ENCODE assay signal across 8 mouse cellular contexts in the genomic region with DNA sequence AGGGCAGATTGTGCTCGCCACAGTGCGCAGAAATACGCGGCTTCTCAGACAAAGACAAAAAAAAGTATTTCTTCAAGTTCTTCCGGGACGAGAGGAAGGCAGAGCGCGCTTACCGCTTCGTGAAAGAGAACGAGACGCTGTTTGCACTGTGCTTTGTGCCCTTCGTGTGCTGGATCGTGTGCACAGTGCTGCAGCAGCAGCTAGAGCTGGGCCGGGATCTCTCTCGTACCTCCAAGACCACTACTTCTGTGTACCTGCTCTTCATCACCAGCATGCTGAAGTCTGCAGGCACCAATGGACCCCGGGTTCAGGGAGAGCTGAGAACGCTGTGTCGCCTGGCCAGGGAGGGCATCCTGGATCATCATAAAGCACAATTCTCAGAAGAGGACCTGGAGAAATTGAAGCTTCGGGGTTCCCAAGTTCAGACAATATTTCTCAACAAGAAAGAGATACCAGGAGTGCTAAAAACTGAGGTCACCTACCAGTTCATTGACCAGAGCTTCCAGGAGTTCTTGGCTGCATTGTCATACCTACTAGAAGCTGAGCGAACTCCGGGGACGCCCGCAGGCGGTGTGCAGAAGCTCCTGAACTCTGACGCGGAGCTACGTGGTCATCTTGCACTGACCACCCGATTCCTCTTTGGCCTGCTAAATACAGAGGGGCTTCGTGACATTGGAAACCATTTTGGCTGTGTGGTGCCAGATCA. TPM values are rescaled to one million over a fixed set of nuclear protein-coding genes. Genes with fewer than 3 reads are reported as not detected.
DNase-seq lines count a peak whose midpoint lies in the region; ATAC-seq lines count a peak whose summit lies in the region.

No protein-coding gene starts in this region.

- H3K27ac ChIP-seq in kidney, embryonic 14.5 days (ENCODE audit: low read depth, low read length), result no peak overlapping the region
- H3K27ac ChIP-seq in embryonic facial prominence, embryonic 13.5 days, result no peak overlapping the region

- peak overlapping the region; percentile 35 for H3K4me3 ChIP-seq in kidney, embryonic 14.5 days (ENCODE audit: low read length)
- H3K4me3 ChIP-seq in embryonic facial prominence, embryonic 13.5 days, result peak overlapping the region; percentile 43

- no peaks in the 10 kb centered on the region for H3K9me3 ChIP-seq in kidney, embryonic 14.5 days (ENCODE audit: control insufficient read depth, low read length)
- H3K9me3 ChIP-seq in embryonic facial prominence, embryonic 13.5 days, result no peaks in the 10 kb centered on the region

- no peaks in the 10 kb centered on the region for H3K36me3 ChIP-seq in kidney, embryonic 14.5 days (ENCODE audit: control insufficient read depth, insufficient read depth, low read length)
- H3K36me3 ChIP-seq in embryonic facial prominence, embryonic 13.5 days, result no peaks in the 10 kb centered on the region

- H3K27me3 ChIP-seq in kidney, embryonic 14.5 days (ENCODE audit: control insufficient read depth, insufficient read depth, low read length), result peaks cover 48% of the 10 kb centered on the region
- H3K27me3 ChIP-seq in embryonic facial prominence, embryonic 13.5 days, result peaks cover 71% of the 10 kb centered on the region

- H3K9ac ChIP-seq in kidney, embryonic 14.5 days (ENCODE audit: low read depth, low read length), result no peak overlapping the region
- H3K9ac ChIP-seq in embryonic facial prominence, embryonic 13.5 days, result peak overlapping the region; percentile 41

- WGBS in kidney, embryonic 14.5 days, result 17% methylated on average over 30 of the region's 30 CpGs
- 20% methylated on average over 30 of the region's 30 CpGs for WGBS in embryonic facial prominence, embryonic 13.5 days

- no peak for DNase-seq in kidney, adult 9 months
- peak; percentile 32 for DNase-seq in induced T-regulatory cell, adult 2 months (ENCODE audit: low read depth)
- DNase-seq in naive thymus-derived CD4-positive, alpha-beta T cell, adult 2 months (ENCODE audit: low read depth), result peak; percentile 41
- no peak for DNase-seq in spleen, postnatal 10 days (ENCODE audit: low spot score in 2 of 2)
- no peak for DNase-seq in lung, postnatal 10 days

- peak overlapping the region; percentile 58 for H3K4me2 ChIP-seq in kidney, embryonic 14.5 days (replicated peaks; ENCODE audit: low read depth, low read length)
- H3K4me2 ChIP-seq in embryonic facial prominence, embryonic 13.5 days, result peak overlapping the region; percentile 76

- H3K4me1 ChIP-seq in kidney, embryonic 14.5 days (ENCODE audit: control insufficient read depth, insufficient read depth, low read length), result peaks cover 10% of the 10 kb centered on the region
- H3K4me1 ChIP-seq in embryonic facial prominence, embryonic 13.5 days, result peaks cover 18% of the 10 kb centered on the region

- ATAC-seq in kidney, embryonic 14.5 days (ENCODE audit: low FRiP score, low TSS enrichment), result no peak; the same call in 1 of the 2 replicates
- no peak for ATAC-seq in embryonic facial prominence, embryonic 13.5 days (ENCODE audit: insufficient number of reproducible peaks, insufficient read depth, low FRiP score, low TSS enrichment, low read depth)
- no peak for ATAC-seq in erythroblast, adult 5-6 weeks (replicated peaks; ENCODE audit: low FRiP score, poor library complexity, severe bottlenecking)

RNA-seq across cellular contexts. Expression of a gene that starts 2.5 kb away (rescaled TPM):
- polyA plus RNA-seq in kidney, embryonic 14.5 days (2014; fragmentation: Nextera tagmentation; extraction: Ambion mirVana), result 0.17 and 0.61 TPM in 2 replicates
- polyA plus RNA-seq in embryonic facial prominence, embryonic 13.5 days (2015; fragmentation: Nextera tagmentation; extraction: Ambion mirVana), result 0.20 and 0.30 TPM in 2 replicates
- not detected in 2 replicates for total RNA-seq in erythroblast, adult 5-6 weeks (2015; ENCODE audit: low replicate concordance)
- not detected in 2 replicates for total RNA-seq in erythroblast, adult 5-6 weeks (2017; ENCODE audit: low replicate concordance)

RNA-seq across cellular contexts. Expression of a gene that starts 18.0 kb away (rescaled TPM):
- 15.9 and 20.5 TPM in 2 replicates for polyA plus RNA-seq in kidney, embryonic 14.5 days (2014; fragmentation: Nextera tagmentation; extraction: Ambion mirVana)
- polyA plus RNA-seq in embryonic facial prominence, embryonic 13.5 days (2015; fragmentation: Nextera tagmentation; extraction: Ambion mirVana), result 25.1 and 25.7 TPM in 2 replicates
- total RNA-seq in erythroblast, adult 5-6 weeks (2015; ENCODE audit: low replicate concordance), result 0.38 and 3.8 TPM in 2 replicates
- 1.5 and 3.3 TPM in 2 replicates for total RNA-seq in erythroblast, adult 5-6 weeks (2017; ENCODE audit: low replicate concordance)

RNA-seq across cellular contexts. Expression of a gene that starts 23.0 kb away (rescaled TPM):
- polyA plus RNA-seq in kidney, embryonic 14.5 days (2014; fragmentation: Nextera tagmentation; extraction: Ambion mirVana), result not detected in 2 replicates
- 1.2 and 1.9 TPM in 2 replicates for polyA plus RNA-seq in embryonic facial prominence, embryonic 13.5 days (2015; fragmentation: Nextera tagmentation; extraction: Ambion mirVana)
- total RNA-seq in erythroblast, adult 5-6 weeks (2015; ENCODE audit: low replicate concordance), result not detected in 2 replicates
- total RNA-seq in erythroblast, adult 5-6 weeks (2017; ENCODE audit: low replicate concordance), result not detected in 2 replicates

RNA-seq across cellular contexts. Expression of a gene that starts 26.9 kb away (rescaled TPM):
- 2.2 and 2.6 TPM in 2 replicates for polyA plus RNA-seq in kidney, embryonic 14.5 days (2014; fragmentation: Nextera tagmentation; extraction: Ambion mirVana)
- polyA plus RNA-seq in embryonic facial prominence, embryonic 13.5 days (2015; fragmentation: Nextera tagmentation; extraction: Ambion mirVana), result 32.4 and 56.7 TPM in 2 replicates
- not detected in 2 replicates for total RNA-seq in erythroblast, adult 5-6 weeks (2015; ENCODE audit: low replicate concordance)
- total RNA-seq in erythroblast, adult 5-6 weeks (2017; ENCODE audit: low replicate concordance), result 1.5 TPM in 1 of 2 replicates, not detected in the other

RNA-seq across cellular contexts. Expression of a gene that starts 32.5 kb away (rescaled TPM):
- polyA plus RNA-seq in kidney, embryonic 14.5 days (2014; fragmentation: Nextera tagmentation; extraction: Ambion mirVana), result not detected in 2 replicates
- 1.1 TPM in 1 of 2 replicates, not detected in the other for polyA plus RNA-seq in embryonic facial prominence, embryonic 13.5 days (2015; fragmentation: Nextera tagmentation; extraction: Ambion mirVana)
- not detected in 2 replicates for total RNA-seq in erythroblast, adult 5-6 weeks (2015; ENCODE audit: low replicate concordance)
- not detected in 2 replicates for total RNA-seq in erythroblast, adult 5-6 weeks (2017; ENCODE audit: low replicate concordance)

Comparison
In these comparisons a context has a peak if more than half of its experiments do, and no peak if none do; other contexts are left out.
1. DNase-seq: peak in induced T-regulatory cell, adult 2 months (single experiment) and naive thymus-derived CD4-positive, alpha-beta T cell, adult 2 months (single experiment); none in kidney, adult 9 months (single experiment), spleen, postnatal 10 days (0 of 2) and lung, postnatal 10 days (single experiment).